ENCODE assay signal across 15 mouse cellular contexts in the genomic region with DNA sequence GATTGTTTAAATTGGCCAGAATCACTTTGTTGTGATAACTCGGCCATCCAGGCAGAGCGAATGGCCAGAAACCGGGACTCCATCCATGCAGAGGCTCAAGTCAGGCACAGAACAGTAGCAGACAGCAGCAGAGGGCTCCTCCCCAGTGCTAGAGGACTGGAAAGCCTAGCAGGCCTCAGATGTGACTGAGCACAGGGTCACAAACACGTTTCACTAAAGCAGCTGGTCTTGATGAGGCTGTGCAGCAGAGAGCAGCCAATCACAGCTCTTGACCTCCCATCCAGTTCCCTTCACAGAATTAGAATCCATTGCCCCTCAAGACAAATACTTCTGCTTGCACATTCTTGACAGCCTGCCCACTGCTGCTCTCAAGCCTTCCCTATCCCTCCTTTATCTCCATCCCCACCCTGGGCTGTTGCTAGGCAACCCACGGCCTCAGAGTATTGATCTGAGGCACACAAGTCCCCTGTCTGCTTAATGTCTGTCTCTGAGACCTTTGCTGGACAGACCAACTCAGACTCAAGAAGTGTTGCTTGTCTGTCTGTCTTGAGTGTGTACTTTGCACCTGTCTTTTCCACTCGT. TPM values are rescaled to one million over a fixed set of nuclear protein-coding genes. Genes with fewer than 3 reads are reported as not detected.
DNase-seq lines count a peak whose midpoint lies in the region; ATAC-seq lines count a peak whose summit lies in the region.
"Had no signal": no experiment of that assay in that cellular context is flagged by ENCODE, and none has a peak within 500 bp of the region (broad histone marks: within the 10 kb centered on the region; RNA-seq: fewer than 3 reads in every experiment).

No protein-coding gene starts in this region.

- H3K27me3 ChIP-seq in forebrain, embryonic 15.5 days, result no peaks in the 10 kb centered on the region
- 0 out of 2 replicates have a peak, but pooled peaks cover 2% of the 10 kb centered on the region for H3K27me3 ChIP-seq in midbrain, embryonic 11.5 days (ENCODE audit: control insufficient read depth, insufficient read depth, low read length)

- peak; percentile 30 for DNase-seq in right cerebral cortex, postnatal 25 days
- DNase-seq in right cerebral cortex, postnatal 36 days (ENCODE audit: low spot score in 2 of 2), result no peak
- peak; percentile 94 for DNase-seq in midbrain, embryonic 11.5 days (ENCODE audit: low spot score, missing footprints)
- peak; percentile 41 for DNase-seq in retina, embryonic 14.5 days (ENCODE audit: low spot score)
- DNase-seq in layer of hippocampus, postnatal 25 days (ENCODE audit: extremely low spot score in 1 of 2, low spot score in 1 of 2), result no peak
- DNase-seq in left cerebral cortex, postnatal 4 days, result no peak
- no peak for DNase-seq in kidney, postnatal 14 days
- DNase-seq: adrenal gland, postnatal 25 days; cerebellum, adult 2 months; heart, postnatal 36 days had no signal

- intact Hi-C loops in left cerebral cortex, postnatal 4 days (cut with DNase I), result loop anchor here (10.0 kb wide), 1 partner anchor 269 kb away; a partner anchor contains a TSS

- H3K4me1 ChIP-seq in forebrain, embryonic 15.5 days, result peaks cover 25% of the 10 kb centered on the region
- H3K4me1 ChIP-seq in midbrain, embryonic 11.5 days (ENCODE audit: control insufficient read depth, insufficient read depth, low read length), result peaks cover 40% of the 10 kb centered on the region

- H3K9me3 ChIP-seq in forebrain, embryonic 15.5 days, result no peaks in the 10 kb centered on the region
- no peaks in the 10 kb centered on the region for H3K9me3 ChIP-seq in midbrain, embryonic 11.5 days (ENCODE audit: control insufficient read depth, low read length)

- H3K27ac ChIP-seq in forebrain, embryonic 15.5 days (replicated peaks), result peak overlapping the region; percentile 58
- H3K27ac ChIP-seq in midbrain, embryonic 11.5 days (ENCODE audit: low read depth, low read length), result peak overlapping the region; percentile 77
- H3K27ac ChIP-seq: macrophage had no signal

- H3K9ac ChIP-seq in forebrain, embryonic 15.5 days (replicated peaks), result no peak overlapping the region; the same call in 1 of the 2 replicates
- peak overlapping the region; percentile 24 for H3K9ac ChIP-seq in midbrain, embryonic 11.5 days (ENCODE audit: low read length)

- WGBS in forebrain, embryonic 15.5 days, result 37% methylated on average over 6 of the region's 6 CpGs
- 29% methylated on average over 6 of the region's 6 CpGs for WGBS in midbrain, embryonic 11.5 days

- no peak overlapping the region for H3K4me3 ChIP-seq in forebrain, embryonic 15.5 days
- no peak overlapping the region for H3K4me3 ChIP-seq in midbrain, embryonic 11.5 days (ENCODE audit: low read depth, low read length)
- H3K4me3 ChIP-seq: erythroblast, embryonic 14.5 days had no signal

- H3K4me2 ChIP-seq in forebrain, embryonic 15.5 days (replicated peaks), result no peak overlapping the region
- peak overlapping the region; percentile 23; the same call in 1 of the 2 replicates for H3K4me2 ChIP-seq in midbrain, embryonic 11.5 days
- H3K4me2 ChIP-seq: liver, embryonic 11.5 days had no signal

- H3K36me3 ChIP-seq in forebrain, embryonic 15.5 days, result no peaks in the 10 kb centered on the region
- H3K36me3 ChIP-seq in midbrain, embryonic 11.5 days (ENCODE audit: control insufficient read depth, insufficient read depth, low read length), result no peaks in the 10 kb centered on the region

- ATAC-seq in forebrain, embryonic 15.5 days (replicated peaks), result no peak
- ATAC-seq in midbrain, embryonic 11.5 days (ENCODE audit: low FRiP score), result peak; percentile 86

RNA-seq across cellular contexts. Expression of a gene that starts 52.4 kb away (rescaled TPM):
- polyA plus RNA-seq in forebrain, embryonic 15.5 days (2015; fragmentation: Nextera tagmentation; extraction: Ambion mirVana), result 0.82 and 1.2 TPM in 2 replicates
- 0.41 and 0.48 TPM in 2 replicates for polyA plus RNA-seq in midbrain, embryonic 11.5 days (2014; fragmentation: Nextera tagmentation; extraction: Ambion mirVana)
- 1 to 10 TPM; 1.0 to 1.7 TPM for total RNA-seq in layer of hippocampus, postnatal 25 days (2021)
- total RNA-seq in left cerebral cortex, postnatal 4 days (2021), result 1 to 10 TPM; 5.6 to 6.8 TPM
- polyA plus RNA-seq: C2C12; erythroblast, embryonic 14.5 days had no signal

Comparison
In these comparisons a context has a peak if more than half of its experiments do, and no peak if none do; other contexts are left out.
1. DNase-seq: peak in right cerebral cortex, postnatal 25 days (single experiment), midbrain, embryonic 11.5 days (single experiment) and retina, embryonic 14.5 days (single experiment); none in right cerebral cortex, postnatal 36 days (0 of 2), layer of hippocampus, postnatal 25 days (0 of 2), left cerebral cortex, postnatal 4 days (single experiment) and kidney, postnatal 14 days (single experiment).